Mouse (Mus musculus) retina, embryonic 14.5 days (tissue): ENCODE data around the gene Actb.
"Not testable (repeated sequence)": the region's sequence is repeated elsewhere in the genome, so short reads cannot be mapped to it uniquely, and the experiment has no call there.

Experiments used
- DNase-seq: peaks from one replicate; pipeline ENCODE4 v3.0.0-alpha.2; 2015; ENCODE audit warnings: low spot score

The Actb gene

GRCm38 (mm10) chr5:142901846-142902505 is 4.6 kb downstream of the Actb start:
- DNase-seq = peak; percentile 31

- peak; percentile 58 for DNase-seq
Observed at GRCm38 (mm10) chr5:142901355-142901802, 5.2 kb downstream of the Actb start.

DNA sequence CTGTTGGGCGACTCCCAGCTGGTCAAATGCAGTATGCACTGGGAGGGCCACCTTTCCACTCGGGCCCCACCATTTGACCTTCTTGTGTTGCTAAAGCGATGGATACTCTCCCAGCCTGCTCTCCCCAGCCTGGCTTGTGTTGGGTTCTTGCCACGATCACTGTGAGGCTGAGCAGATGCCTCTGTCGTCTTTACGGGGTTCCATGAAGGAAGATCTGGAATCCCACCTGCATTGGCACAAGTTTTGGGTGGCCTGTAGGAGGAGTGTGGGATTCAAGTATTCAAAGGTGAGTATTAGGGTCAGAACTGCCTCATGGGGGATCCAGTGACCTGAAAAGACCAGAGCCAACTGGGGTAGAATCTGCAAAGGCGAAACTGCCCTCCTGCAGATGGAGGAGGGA is 5.9 kb downstream of the Actb start:
- DNase-seq = no peak

DNA sequence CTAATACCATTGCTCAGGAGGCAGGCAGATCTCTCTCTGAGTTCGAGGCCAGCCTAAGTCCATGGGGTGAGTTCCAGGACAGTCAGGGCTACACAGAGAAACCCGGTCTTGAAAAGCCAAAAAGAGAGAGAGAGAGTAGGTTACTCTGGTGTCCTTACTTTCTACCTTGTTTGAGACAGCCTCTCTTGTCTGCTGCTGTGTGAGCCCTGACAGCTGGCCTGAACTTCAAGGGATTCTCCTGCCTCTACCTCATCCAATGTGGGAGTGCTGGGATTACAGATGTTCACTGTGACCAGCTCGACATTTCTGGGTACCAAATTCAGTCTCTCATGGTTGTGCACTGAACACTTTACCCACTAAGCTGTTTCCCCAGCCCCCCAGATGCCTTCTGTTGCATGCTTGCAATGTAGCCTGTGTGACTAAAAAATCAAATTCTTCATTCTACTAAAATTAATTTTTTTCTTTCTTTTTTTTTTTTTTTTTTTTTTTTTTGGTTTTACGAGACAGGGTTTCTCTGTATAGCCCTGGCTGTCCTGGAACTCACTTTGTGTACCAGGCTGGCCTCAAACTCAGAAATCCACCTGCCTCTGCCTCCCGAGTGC is 6.5 kb downstream of the Actb start:
- no peak for DNase-seq

- peak; percentile 38 for DNase-seq
Observed at GRCm38 (mm10) chr5:142899057-142899601, 7.4 kb downstream of the Actb start.

DNA sequence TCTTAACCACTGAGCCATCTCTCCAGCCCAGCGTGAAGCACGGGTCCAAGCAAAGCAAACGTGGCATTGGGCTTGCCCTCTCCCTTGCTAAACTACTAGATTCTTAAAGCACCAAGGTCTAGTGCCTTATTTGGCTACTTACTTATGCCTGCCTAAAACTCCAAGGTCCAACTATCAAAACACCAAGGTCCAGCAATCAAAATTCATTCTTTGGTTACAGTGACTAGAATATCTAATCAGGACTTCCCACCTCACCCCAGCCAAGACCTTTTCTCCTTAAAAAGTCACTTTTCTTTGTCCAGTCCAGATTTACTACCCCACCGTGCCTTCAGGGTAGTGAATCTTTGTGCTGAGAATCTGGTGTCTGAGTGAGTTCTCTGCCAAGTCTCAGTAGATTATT is 8.2 kb downstream of the Actb start:
- no peak for DNase-seq

GRCm38 (mm10) chr5:142897568-142898248 is 8.8 kb downstream of the Actb start:
- DNase-seq = no peak

GRCm38 (mm10) chr5:142896713-142897112 is 9.8 kb downstream of the Actb start:
- DNase-seq = no peak

DNA sequence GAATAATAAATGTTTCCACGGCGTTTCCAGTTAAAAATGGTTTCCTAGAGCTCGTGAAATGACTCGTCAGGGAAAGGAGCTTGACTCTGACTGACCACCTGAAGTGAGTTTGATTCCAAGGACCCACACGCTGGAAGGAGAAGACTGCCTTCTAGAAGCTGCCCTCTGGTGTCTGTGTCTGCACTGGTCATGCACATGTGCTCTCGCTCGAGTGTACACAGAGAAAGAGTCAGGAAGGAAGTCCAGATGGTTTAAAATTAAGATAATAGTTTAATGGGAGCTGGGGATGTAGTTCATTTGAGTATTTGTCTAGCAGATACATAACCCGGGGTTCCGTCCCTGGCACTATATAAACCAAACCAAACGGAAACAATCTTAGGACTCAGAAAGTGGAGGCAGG is 10.4 kb downstream of the Actb start:
- peak; percentile 36 for DNase-seq

- DNase-seq = peak; percentile 92
Observed at GRCm38 (mm10) chr5:142894918-142895613, 11.5 kb downstream of the Actb start, which contains the start of gene Fbxl18. Gene Fbxl18, minus strand, starts transcription at chr5:142895421.

DNA sequence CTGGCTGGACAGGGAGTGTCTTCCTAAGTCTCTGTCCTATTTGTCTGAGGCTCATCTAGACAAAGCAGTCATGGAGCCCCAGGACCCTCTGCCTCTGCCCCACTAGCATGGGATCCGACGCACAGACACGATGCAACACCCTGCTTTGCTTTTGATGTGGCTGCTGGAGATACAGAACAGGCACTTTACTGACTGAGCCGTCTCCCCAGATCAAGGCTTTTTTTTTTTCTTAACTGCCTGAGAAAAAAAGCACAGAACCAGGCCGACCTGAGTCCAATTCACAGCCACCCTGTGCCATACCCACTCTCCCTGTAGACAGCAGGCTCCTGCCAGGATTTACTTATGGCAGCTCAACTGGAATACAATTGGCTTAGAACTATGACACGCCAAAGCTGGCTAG is 15.2 kb downstream of the Actb start:
- DNase-seq = no peak

- DNase-seq = not testable (repeated sequence)
Observed at GRCm38 (mm10) chr5:142887533-142887932, 19.0 kb downstream of the Actb start.

DNA sequence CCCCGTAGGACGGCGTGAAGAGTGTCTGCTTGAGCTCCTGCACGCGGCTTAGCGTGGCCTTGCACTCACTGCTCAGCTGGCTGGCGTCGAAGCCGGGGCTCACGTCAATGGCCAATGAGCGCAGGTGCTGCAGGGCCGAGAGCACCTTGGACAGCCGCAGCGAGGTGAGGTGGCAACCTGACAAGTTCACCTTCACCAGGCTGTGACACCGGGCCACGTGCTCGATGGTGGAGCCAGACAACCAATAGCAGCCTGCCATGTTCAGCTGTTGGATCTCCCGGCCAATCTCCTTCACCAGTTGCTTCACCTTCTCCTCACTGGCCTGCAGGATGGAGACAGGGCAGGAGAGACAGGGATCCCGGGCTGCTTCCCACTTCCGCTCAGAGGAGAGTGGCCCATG is 19.8 kb downstream of the Actb start:
- no peak for DNase-seq

- DNase-seq = no peak
Observed at GRCm38 (mm10) chr5:142886181-142886580, 20.4 kb downstream of the Actb start.

- DNase-seq = no peak
Observed at GRCm38 (mm10) chr5:142882471-142882870, 24.1 kb downstream of the Actb start.

DNA sequence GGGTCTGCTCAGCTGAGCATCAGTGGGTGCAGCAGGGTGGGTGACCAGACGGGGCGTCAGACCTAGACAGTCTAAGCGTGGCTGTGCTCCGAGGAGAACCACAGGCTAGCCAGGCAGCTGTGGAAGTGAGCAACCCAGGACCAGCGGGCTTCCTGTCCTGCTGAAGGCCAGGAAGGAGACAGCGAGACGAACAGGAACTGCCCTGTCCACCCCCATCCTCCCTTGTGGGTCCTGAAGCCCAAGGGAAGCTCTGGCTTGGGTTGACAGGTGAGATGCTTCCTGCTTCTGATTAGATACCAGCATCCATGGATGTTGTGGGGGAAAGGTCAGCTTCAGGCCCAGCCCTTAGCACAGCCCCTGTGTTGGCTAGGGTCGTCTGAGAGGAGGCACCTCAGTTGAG is 24.6 kb downstream of the Actb start:
- no peak for DNase-seq

DNA sequence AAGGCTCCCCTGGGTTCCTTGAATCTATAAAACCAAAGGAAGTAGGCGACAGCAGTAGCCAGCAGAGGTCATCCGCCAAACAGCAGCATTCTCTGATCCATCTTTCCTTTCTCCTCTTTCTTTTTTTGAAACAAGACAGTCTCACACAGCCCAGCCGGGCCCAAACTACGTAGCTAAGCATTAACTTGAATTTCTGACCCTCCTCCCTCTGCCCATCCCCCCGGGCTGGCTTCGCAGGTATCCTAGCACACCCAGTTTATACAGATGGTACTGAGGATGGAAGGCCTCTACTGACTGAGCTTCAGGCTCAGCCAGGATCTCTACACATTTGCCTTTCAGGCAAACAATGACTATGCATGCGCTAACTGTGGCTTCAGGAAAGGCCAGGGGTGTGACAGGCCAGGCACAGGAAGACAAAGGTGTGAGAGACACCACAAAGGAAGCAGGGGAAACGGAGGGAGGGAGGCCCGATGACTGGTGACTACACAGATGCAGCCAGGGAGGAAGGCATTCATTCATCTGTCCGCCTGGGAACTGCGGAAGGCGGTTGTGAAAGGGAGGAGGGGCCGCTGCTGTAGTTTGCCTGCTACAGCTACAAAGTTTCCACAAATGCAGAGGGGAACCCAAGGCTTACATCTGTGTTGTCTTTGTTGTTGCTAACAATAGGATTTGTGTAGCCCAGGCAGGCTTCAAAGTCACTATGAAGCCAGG is 25.6 kb downstream of the Actb start:
- no peak for DNase-seq

- DNase-seq = no peak
Observed at GRCm38 (mm10) chr5:142880246-142880645, 26.3 kb downstream of the Actb start.

- DNase-seq = peak; percentile 95
Observed at GRCm38 (mm10) chr5:142879318-142880175, 27.0 kb downstream of the Actb start.

DNA sequence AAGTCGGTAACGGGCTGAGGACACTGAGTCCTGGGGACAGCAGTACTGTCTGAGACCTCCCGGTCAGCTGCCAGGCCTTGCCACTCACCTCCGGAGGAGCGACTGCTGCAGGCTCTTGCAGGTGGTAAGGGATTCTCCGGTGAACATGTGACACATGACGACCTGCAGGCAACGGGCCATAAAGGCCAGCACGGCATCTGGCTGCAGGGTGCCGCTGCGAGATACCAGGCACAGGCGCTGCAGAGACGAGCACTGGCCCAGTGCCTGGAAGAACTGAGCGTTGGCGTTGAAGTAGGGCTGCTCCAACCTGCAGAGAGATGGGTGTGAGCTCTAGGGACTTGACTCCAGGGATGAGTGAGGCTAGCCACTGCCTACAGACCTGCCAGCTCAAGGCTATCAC is 28.0 kb downstream of the Actb start:
- DNase-seq = no peak
